Mouse (Mus musculus) thymus, adult 2 months (tissue): ENCODE measurements around the gene Slc35a1.

ENCODE experiments used
- CTCF ChIP-seq: fragments of 200-500 bp; IDR thresholded peaks from 2 replicates; pipeline ENCODE4 v1.5.1; 2012; ENCODE audit warnings: mild to moderate bottlenecking, control low read depth, low read length, moderate library complexity, borderline replicate concordance; ENCODE audit not compliant: control insufficient read depth, poor library complexity, insufficient read depth; ENCODE audit errors: extremely low read depth
- POLR2A ChIP-seq: fragments of 200-500 bp; IDR thresholded peaks from 2 replicates; pipeline ENCODE4 v1.6.1; 2012; ENCODE audit warnings: mild to moderate bottlenecking, low read length, control low read depth, moderate library complexity; ENCODE audit not compliant: control insufficient read depth, poor library complexity, insufficient read depth; ENCODE audit errors: extremely low read depth

DNA sequence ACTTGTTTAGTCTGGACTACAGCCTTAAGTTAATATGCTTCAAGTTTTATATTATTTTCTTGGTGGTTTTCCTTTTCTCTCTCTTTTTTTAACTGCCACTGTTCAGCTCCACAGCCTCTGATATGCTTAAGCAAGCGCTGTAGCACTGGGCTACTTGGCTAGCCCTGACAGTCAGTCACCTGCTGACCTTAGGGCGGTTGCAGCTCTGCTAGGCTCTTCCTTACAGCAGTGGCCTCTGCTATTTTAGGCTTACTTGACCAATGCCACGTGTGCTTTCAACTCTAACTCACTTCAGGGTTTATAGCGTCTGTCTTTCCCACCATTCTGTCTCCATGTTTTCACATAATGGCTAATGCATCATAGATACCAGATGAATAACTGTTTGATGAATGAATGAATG, 61.7 kb downstream of the Slc35a1 start:
- TF ChIP-seq CTCF (no peak), POLR2A (no peak)
